Mouse (Mus musculus) gastrocnemius, postnatal 14 days (tissue): ENCODE measurements at regions not wholly inside any gene's neighbourhood (a gene's known extent, or its start where the extent isn't known, plus 50 kb on each side); places are given as distances from the start of the nearest gene placed in this dataset.
"Not testable (repeated sequence)": the region's sequence is repeated elsewhere in the genome, so short reads cannot be mapped to it uniquely, and the experiment has no call there.

ENCODE experiments used
- DNase-seq: peaks from one replicate; pipeline ENCODE4 v3.0.0; 2021; ENCODE audit warnings: mixed read lengths
- intact Hi-C: fragments of 180-260 bp; cut with DNase I; formaldehyde crosslinking; loops from one replicate; pipeline ENCODE4 v1.15.1; 2025; ENCODE audit warnings: low total_unique reads

DNA sequence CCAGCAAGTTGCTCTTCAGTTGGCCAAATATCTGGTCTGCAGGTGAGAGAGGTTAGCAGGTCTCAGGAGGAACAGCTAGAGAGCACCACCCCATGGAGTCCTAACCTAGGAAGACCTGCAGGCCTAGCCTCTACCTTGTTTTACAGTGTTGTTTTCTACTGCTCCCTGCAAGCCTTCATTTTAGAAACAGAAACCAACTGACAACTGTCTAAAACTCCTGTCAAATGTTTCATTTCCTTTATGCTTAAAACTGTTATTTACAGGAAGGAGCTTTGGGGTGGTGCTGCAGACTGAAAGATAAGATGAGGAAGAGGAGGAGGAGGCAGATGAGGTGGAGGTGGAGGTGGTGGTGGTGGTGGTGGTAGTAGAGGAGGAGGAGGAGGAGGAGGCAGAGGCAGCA lies 96.6 kb upstream of the Selenop start:
- DNase-seq = no peak
- intact Hi-C loops = no loop called here

DNA sequence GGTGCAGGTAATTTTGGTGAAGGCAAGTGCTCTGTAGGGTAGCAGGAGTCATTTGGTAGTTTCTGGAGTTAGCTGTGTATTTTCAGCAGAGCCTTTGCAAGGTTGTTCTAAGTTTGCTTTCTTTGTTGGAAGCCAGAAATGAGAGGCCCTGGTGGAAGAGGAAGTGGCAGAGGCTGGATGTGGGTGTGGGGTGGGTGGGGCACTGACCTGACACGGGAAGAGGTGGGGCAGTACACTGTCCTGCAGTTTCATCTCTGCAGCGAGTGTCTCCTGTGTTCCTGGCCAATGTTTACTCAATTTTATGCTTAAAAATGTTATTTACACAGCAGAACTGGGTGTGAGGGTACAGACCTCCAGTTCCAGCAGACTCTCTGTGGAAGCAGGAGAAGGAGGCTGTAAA lies 94.3 kb upstream of the Selenop start:
- no peak for DNase-seq
- intact Hi-C loops = no loop called here

DNA sequence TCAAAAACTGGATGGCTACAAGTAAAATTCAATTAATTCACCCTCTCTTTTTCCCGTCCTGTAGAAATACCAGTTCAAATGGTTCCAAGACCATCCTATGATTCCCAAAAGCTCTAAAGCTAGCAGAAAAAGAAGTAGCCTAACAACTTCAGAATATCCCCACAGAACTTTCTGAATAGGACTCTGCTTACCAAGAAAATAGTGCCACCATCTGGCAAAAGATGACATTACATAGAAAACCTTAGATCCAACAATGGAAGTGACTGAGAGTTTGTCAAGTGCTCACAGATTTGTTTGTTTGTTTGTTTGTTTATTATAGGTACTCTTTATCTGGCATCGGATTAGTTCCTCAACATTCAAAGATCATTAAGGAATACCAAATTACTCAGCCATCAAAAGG lies 93.5 kb upstream of the Selenop start:
- DNase-seq = no peak
- intact Hi-C loops = no loop called here

DNA sequence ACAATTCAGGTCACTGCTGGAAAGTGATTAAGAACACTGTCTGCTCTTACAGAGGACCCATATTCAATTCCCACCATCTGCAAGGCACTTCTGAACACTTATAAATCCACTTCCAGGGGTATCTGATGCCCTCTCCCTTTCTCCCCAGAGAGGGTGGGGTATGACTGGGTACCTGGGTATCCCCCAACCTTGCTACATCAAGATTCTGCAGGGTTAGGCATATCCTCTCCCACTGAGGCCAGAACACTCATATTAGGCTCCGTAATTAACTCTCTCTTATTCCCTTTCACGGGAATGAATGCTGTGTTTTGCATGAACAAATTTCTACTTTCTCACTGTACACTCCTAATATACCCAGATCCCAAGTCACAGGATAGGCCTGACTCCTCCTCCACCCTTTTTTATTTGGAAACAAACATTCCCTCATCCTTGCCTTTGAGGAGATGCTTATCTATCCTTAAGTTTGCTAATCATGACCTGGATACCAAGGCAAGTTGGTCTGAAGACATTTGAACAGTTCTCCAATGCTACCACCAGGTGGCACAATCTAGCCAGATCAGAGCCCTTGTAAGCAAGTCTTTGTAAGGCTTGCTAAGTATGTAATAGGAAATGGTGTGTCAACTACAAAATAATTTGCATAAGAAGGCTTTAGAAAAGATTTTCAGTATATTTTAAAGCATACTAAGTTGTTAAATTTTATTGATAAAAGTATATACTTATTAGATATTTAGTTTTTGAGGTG lies 66.3 kb upstream of the Selenop start:
- peak; percentile 36 for DNase-seq
- intact Hi-C loops = no loop called here

DNA sequence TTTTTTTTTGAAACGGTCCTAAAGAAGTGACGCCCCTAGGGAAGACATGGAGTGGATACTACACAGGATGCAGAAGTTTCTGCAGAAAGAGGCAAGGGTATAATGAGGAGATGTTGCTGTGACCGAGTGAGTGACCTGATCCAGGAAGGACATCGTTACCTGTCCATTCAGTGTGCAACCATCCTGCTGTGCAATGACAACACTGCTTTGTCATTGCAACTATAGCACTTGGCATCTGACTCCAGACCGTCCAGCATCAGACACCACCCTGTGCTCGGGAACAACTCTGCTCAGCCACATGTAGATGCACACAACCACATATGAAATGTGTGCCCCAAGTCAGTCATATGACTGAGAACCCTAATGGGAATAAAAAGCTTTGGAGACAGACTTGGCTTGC lies 62.8 kb upstream of the Selenop start:
- intact Hi-C loops = no loop called here
- no peak for DNase-seq

DNA sequence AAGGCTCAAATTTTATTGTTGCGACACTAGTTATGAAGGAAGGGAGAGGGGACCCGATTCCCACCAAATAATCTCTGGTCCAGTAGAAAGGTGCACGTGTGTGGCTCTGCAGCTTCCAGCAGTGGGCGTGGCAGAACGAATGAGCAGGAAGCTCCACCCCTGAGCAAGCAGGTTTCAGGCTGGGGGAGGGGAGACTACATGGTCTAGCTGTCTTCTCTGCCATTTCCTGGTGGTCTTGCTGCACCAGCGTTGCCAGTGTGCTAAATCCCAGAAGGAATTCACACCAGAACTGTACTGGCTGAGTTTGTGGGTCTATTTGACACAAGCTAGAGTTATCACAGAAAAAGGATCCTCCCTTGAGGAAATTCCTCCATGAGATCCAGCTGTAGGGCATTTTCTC lies 62.3 kb upstream of the Selenop start:
- intact Hi-C loops = not testable (repeated sequence)

DNA sequence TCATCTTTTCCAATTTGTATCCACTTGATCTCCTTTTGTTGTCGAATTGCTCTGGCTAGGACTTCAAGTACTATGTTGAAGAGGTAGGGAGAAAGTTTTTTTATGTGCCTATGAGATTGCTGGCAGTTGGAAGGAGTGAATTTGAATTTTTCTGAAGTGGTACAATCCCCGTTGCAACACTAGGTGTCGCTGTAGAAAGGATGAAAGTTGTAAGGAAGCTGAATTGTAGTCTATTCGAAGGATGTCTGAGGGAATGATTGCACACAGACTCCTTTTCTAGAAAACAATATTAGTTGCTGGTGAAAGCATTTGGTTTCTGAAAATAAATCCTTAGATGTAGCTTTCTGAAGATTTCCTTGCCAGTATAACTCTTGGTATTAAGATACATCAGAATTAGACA lies 54.6 kb upstream of the Selenop start:
- intact Hi-C loops = loop anchor here (10.0 kb wide), 1 partner anchor 61 kb away; no protein-coding TSS in a partner anchor
- DNase-seq = peak; percentile 16

More for the DNA sequence above, 62.3 kb upstream of the Selenop start:
- not testable (repeated sequence) for DNase-seq

DNA sequence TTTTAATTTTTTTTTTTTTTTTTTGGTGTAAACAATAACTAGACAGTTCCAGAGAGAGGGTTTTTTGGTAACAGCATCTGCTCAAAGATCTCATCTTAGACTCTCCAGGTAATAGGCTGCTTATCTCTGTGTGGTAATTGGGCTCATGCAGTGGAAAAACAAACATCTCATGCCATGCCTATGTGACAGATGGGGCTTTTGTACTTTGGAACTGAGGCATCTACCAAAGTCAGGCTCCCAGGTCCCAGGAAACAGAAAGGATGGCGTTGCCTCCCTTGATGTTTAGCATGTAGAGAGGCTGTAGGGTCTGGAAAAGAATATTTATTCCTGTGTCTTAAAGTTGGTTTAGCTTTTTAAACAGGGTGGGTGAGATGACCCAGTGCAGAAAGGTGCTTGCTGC lies 53.1 kb upstream of the Selenop start:
- no peak for DNase-seq
- intact Hi-C loops = loop anchor here (10.0 kb wide), 1 partner anchor 60 kb away; no protein-coding TSS in a partner anchor
